8 mouse cellular contexts compared by ENCODE assay signal in genomic region chr9:13748404-13748797, GRCm38 (mm10). TPM values are rescaled to one million over a fixed set of nuclear protein-coding genes. Genes with fewer than 3 reads are reported as not detected.
DNase-seq lines count a peak whose midpoint lies in the region; ATAC-seq lines count a peak whose summit lies in the region.

TSS of gene Mtmr2 (plus strand) at chr9:13748410.

- H3K27me3 ChIP-seq in lung, embryonic 16.5 days (ENCODE audit: control insufficient read depth, insufficient read depth, low read depth, low read length), result no peaks in the 10 kb centered on the region
- H3K27me3 ChIP-seq in midbrain, embryonic 13.5 days, result no peaks in the 10 kb centered on the region

- peak within 1 kb of the TSS; percentile 87 for H3K4me3 ChIP-seq in lung, embryonic 16.5 days (ENCODE audit: low read length)
- H3K4me3 ChIP-seq in midbrain, embryonic 13.5 days (replicated peaks), result peak within 1 kb of the TSS; percentile 84

- no peak for ATAC-seq in lung, embryonic 16.5 days (ENCODE audit: low read depth)
- ATAC-seq in midbrain, embryonic 13.5 days, result no peak

- peak within 1 kb of the TSS; percentile 94 for H3K27ac ChIP-seq in lung, embryonic 16.5 days (ENCODE audit: low read length)
- H3K27ac ChIP-seq in midbrain, embryonic 13.5 days, result peak within 1 kb of the TSS; percentile 96

- peak within 1 kb of the TSS; percentile 99 for H3K9ac ChIP-seq in lung, embryonic 16.5 days (ENCODE audit: low read length)
- H3K9ac ChIP-seq in midbrain, embryonic 13.5 days (replicated peaks), result peak within 1 kb of the TSS; percentile 99

- H3K4me2 ChIP-seq in lung, embryonic 16.5 days (ENCODE audit: low read depth, low read length), result peak within 1 kb of the TSS; percentile 71
- peak within 1 kb of the TSS; percentile 83 for H3K4me2 ChIP-seq in midbrain, embryonic 13.5 days (replicated peaks)

- peaks cover 8% of the 10 kb centered on the region for H3K4me1 ChIP-seq in lung, embryonic 16.5 days (replicated peaks; ENCODE audit: control insufficient read depth, insufficient read depth, low read length)
- H3K4me1 ChIP-seq in midbrain, embryonic 13.5 days (replicated peaks), result peaks cover 20% of the 10 kb centered on the region

- 43% methylated on average over 2 of the region's 2 CpGs for WGBS in lung, embryonic 16.5 days
- 47% methylated on average over 2 of the region's 2 CpGs for WGBS in midbrain, embryonic 13.5 days

- no peaks in the 10 kb centered on the region for H3K9me3 ChIP-seq in lung, embryonic 16.5 days (ENCODE audit: control insufficient read depth, low read length)
- no peaks in the 10 kb centered on the region for H3K9me3 ChIP-seq in midbrain, embryonic 13.5 days

- no peak for DNase-seq in lung, postnatal 10 days
- peak; percentile 25 for DNase-seq in c-Kit-positive CD71-positive TER-119-negative erythroid progenitor cells, embryonic 14.5 days (ENCODE audit: low read depth)
- DNase-seq in gastrocnemius, postnatal 4 days (ENCODE audit: low spot score in 2 of 2), result no peak
- no peak for DNase-seq in layer of hippocampus, postnatal 10 days (ENCODE audit: low spot score in 2 of 2)
- no peak for DNase-seq in thymus, postnatal 10 days (ENCODE audit: low spot score in 2 of 2)
- DNase-seq in spleen, adult 12 weeks (ENCODE audit: low spot score), result no peak

- no peaks in the 10 kb centered on the region for H3K36me3 ChIP-seq in lung, embryonic 16.5 days (ENCODE audit: control insufficient read depth, insufficient read depth, low read length)
- no peaks in the 10 kb centered on the region for H3K36me3 ChIP-seq in midbrain, embryonic 13.5 days

RNA-seq across cellular contexts. Expression of gene Mtmr2, which starts in this region (rescaled TPM):
- polyA plus RNA-seq in lung, embryonic 16.5 days (2015; fragmentation: Nextera tagmentation; extraction: Ambion mirVana), result 84.1 and 88.3 TPM in 2 replicates
- 10 to 100 TPM; 35.8 to 38.7 TPM for total RNA-seq in gastrocnemius, postnatal 4 days (2021)
- 10 to 100 TPM; 42.3 to 48.5 TPM for total RNA-seq in layer of hippocampus, postnatal 10 days (2021)
- polyA plus RNA-seq in midbrain, embryonic 13.5 days (2015; fragmentation: Nextera tagmentation; extraction: Ambion mirVana), result 62.0 and 68.9 TPM in 2 replicates
